Mouse (Mus musculus): ENCODE results near the gene Glcci1. TPM values are rescaled to one million over a fixed set of nuclear protein-coding genes. Genes with fewer than 3 reads are reported as not detected.

The Glcci1 gene
- polyA plus RNA-seq, 1 experiment from 2014 or later, result 16.6 TPM

GRCm38 (mm10) chr6:8484437-8485275, 24.7 kb upstream of the Glcci1 start:
- Histone ChIP-seq H3K36me3 (no peaks in the 10 kb centered on the region), H3K4me1 (peaks cover 14% of the 10 kb centered on the region), H3K4me3 (no peak overlapping the region), H3K27ac (no peak overlapping the region), H3K27me3 (no peaks in the 10 kb centered on the region), H3K9me3 (no peaks in the 10 kb centered on the region), H3K4me2 (replicated peaks) (no peak overlapping the region), H3K9ac (no peak overlapping the region)
- WGBS, result 87% methylated on average over 17 of the region's 17 CpGs
- no peak for ATAC-seq (ENCODE audit: low FRiP score, low read depth)

- Histone ChIP-seq H3K9me3 (no peaks in the 10 kb centered on the region), H3K27me3 (no peaks in the 10 kb centered on the region), H3K27ac (no peak overlapping the region), H3K9ac (no peak overlapping the region), H3K4me3 (no peak overlapping the region), H3K36me3 (no peaks in the 10 kb centered on the region), H3K4me1 (peaks cover 14% of the 10 kb centered on the region), H3K4me2 (replicated peaks) (no peak overlapping the region)
- 85% methylated on average over 16 of the region's 16 CpGs for WGBS
- no peak for ATAC-seq (ENCODE audit: low FRiP score, low read depth)
These were observed 23.8 kb upstream of the Glcci1 start for GRCm38 (mm10) chr6:8485414-8486175.

GRCm38 (mm10) chr6:8486391-8487043, 22.9 kb upstream of the Glcci1 start:
- no peaks in the 10 kb centered on the region for H3K9me3 ChIP-seq
- no peak overlapping the region for H3K27ac ChIP-seq
- WGBS, result 65% methylated on average over 17 of the region's 17 CpGs
- H3K9ac ChIP-seq, result no peak overlapping the region
- no peak overlapping the region for H3K4me3 ChIP-seq
- H3K4me2 ChIP-seq (replicated peaks), result no peak overlapping the region
- no peaks in the 10 kb centered on the region for H3K36me3 ChIP-seq
- H3K27me3 ChIP-seq, result no peaks in the 10 kb centered on the region
- H3K4me1 ChIP-seq, result peaks cover 14% of the 10 kb centered on the region
- peak; percentile 32; the same call in 1 of the 2 replicates for ATAC-seq (ENCODE audit: low FRiP score, low read depth)

GRCm38 (mm10) chr6:8487044-8487853, 22.2 kb upstream of the Glcci1 start:
- Histone ChIP-seq H3K27me3 (no peaks in the 10 kb centered on the region), H3K4me1 (peaks cover 14% of the 10 kb centered on the region), H3K4me3 (no peak overlapping the region), H3K9me3 (no peaks in the 10 kb centered on the region), H3K9ac (no peak overlapping the region), H3K27ac (no peak overlapping the region), H3K36me3 (no peaks in the 10 kb centered on the region), H3K4me2 (replicated peaks) (no peak overlapping the region)
- 54% methylated on average over 20 of the region's 20 CpGs for WGBS
- no peak for ATAC-seq (ENCODE audit: low FRiP score, low read depth)

- H3K27ac ChIP-seq, result no peak overlapping the region
- no peaks in the 10 kb centered on the region for H3K36me3 ChIP-seq
- no peak overlapping the region for H3K4me3 ChIP-seq
- H3K4me1 ChIP-seq, result peaks cover 14% of the 10 kb centered on the region
- ATAC-seq (ENCODE audit: low FRiP score, low read depth), result no peak
- no peaks in the 10 kb centered on the region for H3K27me3 ChIP-seq
- no peak overlapping the region for H3K9ac ChIP-seq
- 65% methylated on average over 5 of the region's 5 CpGs for WGBS
- H3K9me3 ChIP-seq, result no peaks in the 10 kb centered on the region
- no peak overlapping the region for H3K4me2 ChIP-seq (replicated peaks)
These were observed 21.2 kb upstream of the Glcci1 start for GRCm38 (mm10) chr6:8488249-8488648.

- Histone ChIP-seq H3K9me3 (no peaks in the 10 kb centered on the region), H3K27ac (no peak overlapping the region), H3K9ac (no peak overlapping the region), H3K4me2 (replicated peaks) (no peak overlapping the region), H3K36me3 (no peaks in the 10 kb centered on the region), H3K27me3 (no peaks in the 10 kb centered on the region), H3K4me3 (no peak overlapping the region), H3K4me1 (peaks cover 14% of the 10 kb centered on the region)
- ATAC-seq (ENCODE audit: low FRiP score, low read depth), result no peak
- 86% methylated on average over 7 of the region's 7 CpGs for WGBS
These were observed 20.1 kb upstream of the Glcci1 start for GRCm38 (mm10) chr6:8489266-8489665.

- no peak overlapping the region for H3K27ac ChIP-seq
- H3K27me3 ChIP-seq, result no peaks in the 10 kb centered on the region
- no peak overlapping the region for H3K4me3 ChIP-seq
- ATAC-seq (ENCODE audit: low FRiP score, low read depth), result no peak
- H3K36me3 ChIP-seq, result no peaks in the 10 kb centered on the region
- H3K9ac ChIP-seq, result no peak overlapping the region
- no peak overlapping the region for H3K4me2 ChIP-seq (replicated peaks)
- peaks cover 14% of the 10 kb centered on the region for H3K4me1 ChIP-seq
- no peaks in the 10 kb centered on the region for H3K9me3 ChIP-seq
- WGBS, result 84% methylated on average over 1 of the region's 1 CpGs
These were observed 19.3 kb upstream of the Glcci1 start for GRCm38 (mm10) chr6:8489938-8490585.

- H3K9ac ChIP-seq, result no peak overlapping the region
- H3K4me2 ChIP-seq (replicated peaks), result no peak overlapping the region
- 90% methylated on average over 3 of the region's 3 CpGs for WGBS
- peaks cover 16% of the 10 kb centered on the region for H3K4me1 ChIP-seq
- H3K27me3 ChIP-seq, result no peaks in the 10 kb centered on the region
- no peak overlapping the region for H3K27ac ChIP-seq
- ATAC-seq (ENCODE audit: low FRiP score, low read depth), result no peak
- H3K9me3 ChIP-seq, result no peaks in the 10 kb centered on the region
- no peak overlapping the region for H3K4me3 ChIP-seq
- no peaks in the 10 kb centered on the region for H3K36me3 ChIP-seq
These were observed 17.2 kb upstream of the Glcci1 start for GRCm38 (mm10) chr6:8492248-8492647.

GRCm38 (mm10) chr6:8495109-8495826, 14.1 kb upstream of the Glcci1 start:
- ATAC-seq (ENCODE audit: low FRiP score, low read depth), result no peak
- Histone ChIP-seq H3K36me3 (no peaks in the 10 kb centered on the region), H3K4me1 (peaks cover 19% of the 10 kb centered on the region), H3K9ac (no peak overlapping the region), H3K4me3 (no peak overlapping the region), H3K9me3 (peaks cover 6% of the 10 kb centered on the region; the same call in 1 of the 2 replicates), H3K4me2 (replicated peaks) (no peak overlapping the region), H3K27me3 (no peaks in the 10 kb centered on the region), H3K27ac (no peak overlapping the region)
- 81% methylated on average over 5 of the region's 5 CpGs for whole genome bisulfite sequencing

GRCm38 (mm10) chr6:8495827-8496222, 13.6 kb upstream of the Glcci1 start:
- ATAC-seq (ENCODE audit: low FRiP score, low read depth), result no peak
- H3K27me3 ChIP-seq, result no peaks in the 10 kb centered on the region
- H3K4me3 ChIP-seq, result no peak overlapping the region
- no peak overlapping the region for H3K4me2 ChIP-seq (replicated peaks)
- peaks cover 19% of the 10 kb centered on the region for H3K4me1 ChIP-seq
- H3K9me3 ChIP-seq, result peaks cover 6% of the 10 kb centered on the region; the same call in 1 of the 2 replicates
- 65% methylated on average over 4 of the region's 4 CpGs for WGBS
- no peak overlapping the region for H3K27ac ChIP-seq
- H3K36me3 ChIP-seq, result no peaks in the 10 kb centered on the region
- H3K9ac ChIP-seq, result no peak overlapping the region
